Comparison of ENCODE assay signal across 19 mouse cellular contexts in the genomic region with DNA sequence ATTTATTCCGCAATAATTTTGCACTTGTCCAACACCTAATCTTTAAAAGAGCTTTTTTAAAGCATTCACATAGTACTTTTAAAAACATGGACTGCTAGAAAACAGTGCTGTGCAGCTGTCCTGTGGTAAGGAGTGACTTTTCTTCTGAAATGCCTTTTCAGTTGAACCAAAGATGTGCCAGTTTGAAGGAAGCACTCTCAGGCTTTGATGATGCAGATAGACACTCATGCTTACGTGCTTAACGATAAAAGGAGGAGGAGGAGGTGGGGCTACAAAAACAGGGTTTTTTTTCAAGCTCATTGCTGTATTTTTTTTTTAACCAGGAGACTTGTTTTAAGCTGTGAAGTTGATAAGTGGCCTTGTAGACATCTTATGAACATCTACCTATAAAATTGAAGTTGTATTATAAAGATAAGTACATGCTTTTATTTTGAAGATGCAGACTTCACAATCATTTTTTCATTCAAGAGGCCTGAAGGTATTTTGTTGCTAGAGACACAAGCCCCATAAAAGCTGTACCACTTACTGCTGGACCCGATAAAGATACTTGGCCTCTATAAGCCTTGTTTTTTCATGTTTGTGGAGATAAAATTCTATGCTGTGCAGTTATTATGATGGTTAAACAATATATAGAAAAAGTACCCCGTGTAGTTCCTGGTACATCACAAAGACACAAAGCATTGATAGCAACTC.
DNase-seq lines count a peak whose midpoint lies in the region; ATAC-seq and TF ChIP-seq lines count a peak whose summit lies in the region.
"Had no signal": no experiment of that assay in that cellular context is flagged by ENCODE, and none has a peak within 500 bp of the region (broad histone marks: within the 10 kb centered on the region; RNA-seq: fewer than 3 reads in every experiment).

No protein-coding gene starts in this region.

- no peak for TF ChIP-seq POLR2A in spleen, adult 2 months (IDR thresholded peaks at IDR 0.05; ENCODE audit: low read depth, low read length)

- no peak for TF ChIP-seq CTCF in spleen, adult 2 months (IDR thresholded peaks at IDR 0.05; ENCODE audit: extremely low read depth, insufficient read depth, insufficient read length, insufficient replicate concordance)

- H3K4me2 ChIP-seq in liver, embryonic 16.5 days (ENCODE audit: low read depth, low read length): peak overlapping the region; percentile 9; the same call in 1 of the 2 replicates
- H3K4me2 ChIP-seq in midbrain, embryonic 16.5 days (ENCODE audit: low read length): no peak overlapping the region
- H3K4me2 ChIP-seq: forebrain, embryonic 15.5 days; kidney, embryonic 15.5 days; limb, embryonic 12.5 days; lung, embryonic 15.5 days; midbrain, embryonic 12.5 days had no signal

- ATAC-seq in liver, embryonic 16.5 days (ENCODE audit: low read depth): no peak
- no peak for ATAC-seq in midbrain, embryonic 16.5 days
- ATAC-seq: forebrain, embryonic 15.5 days; hindbrain, postnatal 0 days had no signal

- no peaks in the 10 kb centered on the region for H3K27me3 ChIP-seq in spleen, adult 2 months (ENCODE audit: control insufficient read depth, insufficient read depth, low read length)
- H3K27me3 ChIP-seq in liver, embryonic 16.5 days (ENCODE audit: control insufficient read depth, insufficient read depth, low read depth, low read length): no peaks in the 10 kb centered on the region
- H3K27me3 ChIP-seq in midbrain, embryonic 16.5 days (ENCODE audit: control insufficient read depth, insufficient read depth, low read depth, low read length): no peaks in the 10 kb centered on the region
- H3K27me3 ChIP-seq: forebrain, embryonic 15.5 days; kidney, embryonic 15.5 days; limb, embryonic 12.5 days; lung, embryonic 15.5 days; midbrain, embryonic 12.5 days had no signal

- peak in 1 of 2 experiments; percentile 67 for DNase-seq in spleen, adult 2 months (ENCODE audit: low read depth in 1 of 2, low spot score in 2 of 2)
- DNase-seq in spleen, postnatal 4 days (ENCODE audit: low spot score in 2 of 2): no peak
- DNase-seq in T-cell, adult 2 months (ENCODE audit: low spot score): peak; percentile 89
- peak; percentile 54 for DNase-seq in thymus, postnatal 25 days
- DNase-seq in c-Kit-positive CD71-positive TER-119-positive erythroid progenitor cells, embryonic 14.5 days (ENCODE audit: low spot score): no peak
- no peak for DNase-seq in MN1 (ENCODE audit: low spot score)
- DNase-seq: adrenal gland, adult 8-10 months; cerebellum, adult 8-10 months; embryo, embryonic 11 days; gastrocnemius, postnatal 10 days; heart, postnatal 36 days had no signal

- no peak overlapping the region for H3K9ac ChIP-seq in liver, embryonic 16.5 days (ENCODE audit: low read depth, low read length)
- no peak overlapping the region for H3K9ac ChIP-seq in midbrain, embryonic 16.5 days (ENCODE audit: low read depth, low read length)
- H3K9ac ChIP-seq: forebrain, embryonic 15.5 days; kidney, embryonic 15.5 days; limb, embryonic 12.5 days; lung, embryonic 15.5 days; midbrain, embryonic 12.5 days had no signal

- peak overlapping the region; percentile 71; the same call in 1 of the 2 replicates for H3K27ac ChIP-seq in spleen, adult 2 months (ENCODE audit: insufficient read depth, low read length)
- H3K27ac ChIP-seq in liver, embryonic 16.5 days (ENCODE audit: low read length): no peak overlapping the region
- no peak overlapping the region for H3K27ac ChIP-seq in midbrain, embryonic 16.5 days (ENCODE audit: low read length)
- H3K27ac ChIP-seq: forebrain, embryonic 15.5 days; hindbrain, postnatal 0 days; kidney, embryonic 15.5 days; limb, embryonic 12.5 days; lung, embryonic 15.5 days; midbrain, embryonic 12.5 days had no signal

- H3K9me3 ChIP-seq in liver, embryonic 16.5 days (replicated peaks; ENCODE audit: control insufficient read depth, low read length): no peaks in the 10 kb centered on the region
- no peaks in the 10 kb centered on the region for H3K9me3 ChIP-seq in midbrain, embryonic 16.5 days (replicated peaks; ENCODE audit: control insufficient read depth, low read length, poor library complexity, severe bottlenecking)
- H3K9me3 ChIP-seq: forebrain, embryonic 15.5 days; kidney, embryonic 15.5 days; limb, embryonic 12.5 days; lung, embryonic 15.5 days; midbrain, embryonic 12.5 days had no signal

- no peaks in the 10 kb centered on the region for H3K36me3 ChIP-seq in spleen, adult 2 months (ENCODE audit: control insufficient read depth, insufficient read depth, low read length)
- H3K36me3 ChIP-seq in liver, embryonic 16.5 days (ENCODE audit: control insufficient read depth, insufficient read depth): no peaks in the 10 kb centered on the region
- H3K36me3 ChIP-seq in midbrain, embryonic 16.5 days (ENCODE audit: control insufficient read depth, insufficient read depth, low read length): no peaks in the 10 kb centered on the region
- H3K36me3 ChIP-seq: forebrain, embryonic 15.5 days; kidney, embryonic 15.5 days; limb, embryonic 12.5 days; lung, embryonic 15.5 days; midbrain, embryonic 12.5 days had no signal

- 50% methylated on average over 5 of the region's 5 CpGs for WGBS in spleen, adult 2 months
- 32% methylated on average over 5 of the region's 5 CpGs for WGBS in liver, embryonic 16.5 days (ENCODE audit: insufficient replicate concordance)
- 83% methylated on average over 5 of the region's 5 CpGs for WGBS in midbrain, embryonic 16.5 days

- H3K4me1 ChIP-seq in spleen, adult 2 months (ENCODE audit: control insufficient read depth, insufficient read depth, insufficient read length): no peaks in the 10 kb centered on the region; the same call in 1 of the 2 replicates
- H3K4me1 ChIP-seq in liver, embryonic 16.5 days (ENCODE audit: control insufficient read depth, low read depth, low read length): peaks cover 6% of the 10 kb centered on the region
- no peaks in the 10 kb centered on the region for H3K4me1 ChIP-seq in midbrain, embryonic 16.5 days (ENCODE audit: control insufficient read depth, insufficient read depth, low read length)
- H3K4me1 ChIP-seq: forebrain, embryonic 15.5 days; kidney, embryonic 15.5 days; limb, embryonic 12.5 days; lung, embryonic 15.5 days; midbrain, embryonic 12.5 days had no signal

- no peak overlapping the region for H3K4me3 ChIP-seq in spleen, adult 2 months (ENCODE audit: extremely low read depth, insufficient read depth, insufficient read length)
- no peak overlapping the region for H3K4me3 ChIP-seq in liver, embryonic 16.5 days (ENCODE audit: low read depth, low read length)
- no peak overlapping the region for H3K4me3 ChIP-seq in midbrain, embryonic 16.5 days (ENCODE audit: low read depth, low read length)
- H3K4me3 ChIP-seq: forebrain, embryonic 15.5 days; kidney, embryonic 15.5 days; limb, embryonic 12.5 days; lung, embryonic 15.5 days; midbrain, embryonic 12.5 days had no signal

Comparison
In these comparisons a context has a peak if more than half of its experiments do, and no peak if none do; other contexts are left out.
1. DNase-seq: peak in T-cell, adult 2 months (single experiment) and thymus, postnatal 25 days (single experiment); none in spleen, postnatal 4 days (0 of 2), c-Kit-positive CD71-positive TER-119-positive erythroid progenitor cells, embryonic 14.5 days (single experiment) and MN1 (single experiment).